In the genomic region with DNA sequence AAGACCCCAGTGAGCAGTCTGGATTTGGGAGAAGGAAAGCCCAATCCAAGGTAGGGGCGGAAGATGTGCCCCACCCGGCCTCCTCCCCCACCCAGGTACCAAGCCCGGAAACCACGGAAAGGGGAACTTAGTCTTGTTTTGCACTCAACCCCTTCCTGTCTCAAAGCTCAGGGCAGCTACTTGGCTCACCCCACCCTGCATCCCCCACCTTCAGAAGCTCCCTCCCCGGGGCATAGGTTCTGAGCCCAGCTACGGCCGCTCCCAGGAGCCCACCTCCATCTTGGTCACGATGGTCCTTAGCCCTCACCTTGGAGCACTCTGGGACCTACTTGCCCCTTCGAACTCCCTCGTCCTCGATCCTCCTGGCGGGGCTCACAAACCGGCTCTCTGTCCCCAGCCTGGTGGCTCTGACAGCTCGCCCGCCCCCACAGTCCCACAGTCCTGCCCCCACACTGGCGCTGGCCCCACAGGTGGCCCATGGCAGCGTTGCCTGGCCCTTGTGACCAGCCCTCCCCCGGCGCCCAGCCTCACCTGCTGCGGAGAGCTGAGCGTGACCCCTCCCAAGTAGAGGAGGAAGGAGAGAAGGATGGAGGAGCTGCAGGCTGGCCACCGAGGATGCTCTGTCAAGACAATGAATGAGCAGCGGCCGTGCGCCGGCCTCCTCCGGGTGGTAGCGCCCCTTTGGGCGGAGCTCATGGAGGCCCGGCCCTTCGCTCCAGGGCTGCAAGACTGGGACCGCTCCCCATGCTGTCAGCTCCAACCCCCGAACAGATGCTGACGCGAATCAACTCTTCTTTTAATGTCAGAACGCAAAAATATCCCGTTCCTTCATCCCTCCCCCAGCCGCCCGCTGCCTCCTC, we compare ENCODE assay signal across 8 mouse cellular contexts. TPM values are rescaled to one million over a fixed set of nuclear protein-coding genes. Genes with fewer than 3 reads are reported as not detected.
DNase-seq lines count a peak whose midpoint lies in the region; ATAC-seq and TF ChIP-seq lines count a peak whose summit lies in the region.

No protein-coding gene starts in this region.

- peak; percentile 86 for TF ChIP-seq POLR2A in CH12.LX (IDR thresholded peaks at IDR 0.05; ENCODE audit: low read depth, low read length)

- intact Hi-C loops in heart, postnatal 36 days (cut with DNase I) = no loop called here

- peak; percentile 92 for ATAC-seq in forebrain, embryonic 14.5 days
- ATAC-seq in lung, postnatal 0 days = peak; percentile 79

- TF ChIP-seq EP300 in CH12.LX (IDR thresholded peaks at IDR 0.05; ENCODE audit: low read length) = peak; percentile 55
- TF ChIP-seq EP300 in lung, postnatal 0 days (IDR thresholded peaks at IDR 0.05) = no peak

- H3K9me3 ChIP-seq in CH12.LX (replicated peaks; ENCODE audit: low read length) = peaks cover 6% of the 10 kb centered on the region
- H3K9me3 ChIP-seq in forebrain, embryonic 14.5 days (replicated peaks; ENCODE audit: control insufficient read depth, low read length) = no peaks in the 10 kb centered on the region
- no peaks in the 10 kb centered on the region for H3K9me3 ChIP-seq in lung, postnatal 0 days (ENCODE audit: low read length)

- H3K9ac ChIP-seq in CH12.LX (ENCODE audit: insufficient read depth, low read depth) = peak overlapping the region; percentile 76
- peak overlapping the region; percentile 92 for H3K9ac ChIP-seq in forebrain, embryonic 14.5 days (ENCODE audit: low read length)
- 0 out of 2 replicates have a peak overlapping the region, but pooled peaks have one; percentile 8 for H3K9ac ChIP-seq in lung, postnatal 0 days (replicated peaks; ENCODE audit: low read depth)

- dilution Hi-C loops in CH12.LX (cut with MboI; ENCODE audit: extremely low pct_ligation_motif_present, extremely low pct_unique_long_range_greater_than_20kb, low sequenced_read_pairs) = no loop called here

- in situ Hi-C loops in CH12.LX (cut with MboI; ENCODE audit: low pct_ligation_motif_present, low pct_unique_long_range_greater_than_20kb, low sequenced_read_pairs) = loop anchor here (5.0 to 10.0 kb wide), 5 partner anchors 78 to 1220 kb away; a partner anchor contains a TSS

- no peak for TF ChIP-seq RAD21 in CH12.LX (IDR thresholded peaks at IDR 0.05; ENCODE audit: low read depth, low read length)

- peak overlapping the region; percentile 95 for H3K27ac ChIP-seq in CH12.LX (ENCODE audit: insufficient read depth, low read depth)
- peak overlapping the region; percentile 64 for H3K27ac ChIP-seq in brown adipose tissue, adult 24 weeks (replicated peaks; ENCODE audit: low read depth, low read length)
- H3K27ac ChIP-seq in forebrain, embryonic 14.5 days (ENCODE audit: low read depth, low read length) = peak overlapping the region; percentile 78
- no peak overlapping the region for H3K27ac ChIP-seq in lung, postnatal 0 days (ENCODE audit: low read length)

- DNase-seq in CH12.LX (ENCODE audit: extremely low read depth) = peak; percentile 87
- DNase-seq in forebrain, embryonic 14.5 days (ENCODE audit: low spot score) = peak; percentile 87
- peak; percentile 69 to 75 for DNase-seq in heart, postnatal 36 days
- peak; percentile 86 to 93 for DNase-seq in layer of hippocampus, postnatal 14 days (ENCODE audit: low spot score in 2 of 2)
- peak; percentile 71 for DNase-seq in lung, postnatal 0 days (ENCODE audit: low spot score)
- DNase-seq in ovary, postnatal 14 days (ENCODE audit: low spot score) = peak; percentile 44
- DNase-seq in thymus, postnatal 0 days (ENCODE audit: low spot score) = peak; percentile 87

- peaks cover 35 to 64% of the 10 kb centered on the region in 2 experiments for H3K4me1 ChIP-seq in CH12.LX (ENCODE audit: control insufficient read depth in 1 of 2, insufficient read depth in 2 of 2)
- peaks cover 3% of the 10 kb centered on the region; the same call in 1 of the 2 replicates for H3K4me1 ChIP-seq in brown adipose tissue, adult 24 weeks (ENCODE audit: control insufficient read depth, insufficient read depth, insufficient read length, low read length)
- H3K4me1 ChIP-seq in forebrain, embryonic 14.5 days (ENCODE audit: control insufficient read depth, insufficient read depth, low read length) = peaks cover 15% of the 10 kb centered on the region
- H3K4me1 ChIP-seq in lung, postnatal 0 days (ENCODE audit: insufficient read depth, low read depth, low read length) = peaks cover 4% of the 10 kb centered on the region

- peak overlapping the region; percentile 85 to 86 (median 85) for H3K4me3 ChIP-seq in CH12.LX (replicated peaks in 1 of 3; ENCODE audit: low read depth in 2 of 3, low read length in 2 of 3, poor library complexity in 1 of 3)
- peak overlapping the region; percentile 46 for H3K4me3 ChIP-seq in brown adipose tissue, adult 24 weeks (ENCODE audit: insufficient read depth, low read depth, low read length)
- H3K4me3 ChIP-seq in forebrain, embryonic 14.5 days (ENCODE audit: low read depth, low read length) = peak overlapping the region; percentile 70
- peak overlapping the region; percentile 28 for H3K4me3 ChIP-seq in lung, postnatal 0 days (ENCODE audit: low read depth, low read length)

- peaks cover 26 to 33% of the 10 kb centered on the region in 2 experiments for H3K36me3 ChIP-seq in CH12.LX (replicated peaks in 1 of 2; ENCODE audit: control insufficient read depth in 1 of 2, insufficient read depth in 1 of 2, low read length in 1 of 2)
- peaks cover 15% of the 10 kb centered on the region for H3K36me3 ChIP-seq in forebrain, embryonic 14.5 days (ENCODE audit: control insufficient read depth, insufficient read depth, low read length)
- no peaks in the 10 kb centered on the region for H3K36me3 ChIP-seq in lung, postnatal 0 days (ENCODE audit: insufficient read depth, low read length)

- TF ChIP-seq CTCF in CH12.LX (conservative IDR thresholded peaks at IDR 0.05 in 1 of 2, IDR thresholded peaks at IDR 0.05 in 1 of 2; ENCODE audit: low read depth in 2 of 2, low read length in 2 of 2) = no peak
- 0 out of 2 replicates have a peak, but pooled peaks have one; percentile 25 for TF ChIP-seq CTCF in lung, postnatal 0 days (IDR thresholded peaks at IDR 0.05)

- peak overlapping the region; percentile 92 for H3K4me2 ChIP-seq in CH12.LX (ENCODE audit: insufficient read depth, low read depth, poor library complexity, severe bottlenecking)
- H3K4me2 ChIP-seq in forebrain, embryonic 14.5 days (ENCODE audit: low read length) = peak overlapping the region; percentile 87
- H3K4me2 ChIP-seq in lung, postnatal 0 days (replicated peaks; ENCODE audit: low read depth, low read length) = peak overlapping the region; percentile 54

- H3K27me3 ChIP-seq in CH12.LX (replicated peaks) = no peaks in the 10 kb centered on the region
- H3K27me3 ChIP-seq in forebrain, embryonic 14.5 days (replicated peaks; ENCODE audit: control insufficient read depth, insufficient read depth, low read length) = no peaks in the 10 kb centered on the region
- 0 out of 2 replicates have a peak, but pooled peaks cover 12% of the 10 kb centered on the region for H3K27me3 ChIP-seq in lung, postnatal 0 days (replicated peaks; ENCODE audit: insufficient read depth, low read length)

- WGBS in forebrain, embryonic 14.5 days = 2% methylated on average over 39 of the region's 39 CpGs
- 5% methylated on average over 38 of the region's 39 CpGs for WGBS in lung, postnatal 0 days

- peaks cover 29% of the 10 kb centered on the region for H3K79me2 ChIP-seq in CH12.LX (replicated peaks; ENCODE audit: control insufficient read depth, extremely low read depth, insufficient read depth, poor library complexity, severe bottlenecking)

RNA-seq across cellular contexts. Expression of a gene that starts 3.2 kb away (rescaled TPM):
- total RNA-seq in CH12.LX (2012; rRNA removed) (287 and 312 TPM in 2 replicates), CH12.LX (2014; rRNA removed) (349 and 371 TPM in 2 replicates)
- 203 and 228 TPM in 2 replicates for polyA plus RNA-seq in CH12.LX (2012; ENCODE audit: insufficient read length, low read depth)
- polyA plus RNA-seq in brown adipose tissue, adult 24 weeks (2012; ENCODE audit: insufficient read depth, insufficient read length, missing spikeins) = 8.5 and 10.0 TPM in 2 replicates
- 97.2 and 111 TPM in 2 replicates for polyA plus RNA-seq in forebrain, embryonic 14.5 days (2014; fragmentation: Nextera tagmentation; extraction: Ambion mirVana)
- total RNA-seq in heart, postnatal 36 days (2021) = 1 to 10 TPM; 7.8 to 9.9 TPM
- total RNA-seq in layer of hippocampus, postnatal 14 days (2021) = 100 to 1,000 TPM; 131 to 141 TPM
- 61.4 and 65.3 TPM in 2 replicates for polyA plus RNA-seq in lung, postnatal 0 days (2015; fragmentation: Nextera tagmentation; extraction: Ambion mirVana)
- polyA plus RNA-seq in thymus, postnatal 0 days (2015; fragmentation: Nextera tagmentation; extraction: Ambion mirVana) = 1,525 and 1,527 TPM in 2 replicates

RNA-seq across cellular contexts. Expression of a gene that starts 8.8 kb away (rescaled TPM):
- 5.0 and 5.6 TPM in 2 replicates for total RNA-seq in CH12.LX (2012; rRNA removed)
- 4.4 and 4.7 TPM in 2 replicates for total RNA-seq in CH12.LX (2014; rRNA removed)
- polyA plus RNA-seq in CH12.LX (2012; ENCODE audit: insufficient read length, low read depth) = 5.6 and 8.3 TPM in 2 replicates
- 4.0 and 5.8 TPM in 2 replicates for polyA plus RNA-seq in brown adipose tissue, adult 24 weeks (2012; ENCODE audit: insufficient read depth, insufficient read length, missing spikeins)
- polyA plus RNA-seq in forebrain, embryonic 14.5 days (2014; fragmentation: Nextera tagmentation; extraction: Ambion mirVana) = 8.8 and 10.1 TPM in 2 replicates
- 1 to 10 TPM; 4.4 to 5.9 TPM for total RNA-seq in heart, postnatal 36 days (2021)
- 10 to 100 TPM; 16.2 to 19.8 TPM for total RNA-seq in layer of hippocampus, postnatal 14 days (2021)
- polyA plus RNA-seq in lung, postnatal 0 days (2015; fragmentation: Nextera tagmentation; extraction: Ambion mirVana) = 9.2 and 10.4 TPM in 2 replicates
- polyA plus RNA-seq in thymus, postnatal 0 days (2015; fragmentation: Nextera tagmentation; extraction: Ambion mirVana) = 6.0 and 7.6 TPM in 2 replicates

RNA-seq across cellular contexts. Expression of a gene that starts 9.2 kb away (rescaled TPM):
- total RNA-seq in CH12.LX (2012; rRNA removed) (136 and 155 TPM in 2 replicates), CH12.LX (2014; rRNA removed) (60.4 and 72.8 TPM in 2 replicates)
- polyA plus RNA-seq in CH12.LX (2012; ENCODE audit: insufficient read length, low read depth) = 341 and 353 TPM in 2 replicates
- 40.0 and 49.0 TPM in 2 replicates for polyA plus RNA-seq in brown adipose tissue, adult 24 weeks (2012; ENCODE audit: insufficient read depth, insufficient read length, missing spikeins)
- 147 and 164 TPM in 2 replicates for polyA plus RNA-seq in forebrain, embryonic 14.5 days (2014; fragmentation: Nextera tagmentation; extraction: Ambion mirVana)
- 10 to 100 TPM; 47.0 to 60.8 TPM for total RNA-seq in heart, postnatal 36 days (2021)
- 100 to 1,000 TPM; 119 to 129 TPM for total RNA-seq in layer of hippocampus, postnatal 14 days (2021)
- polyA plus RNA-seq in lung, postnatal 0 days (2015; fragmentation: Nextera tagmentation; extraction: Ambion mirVana) = 76.1 and 77.4 TPM in 2 replicates
- polyA plus RNA-seq in thymus, postnatal 0 days (2015; fragmentation: Nextera tagmentation; extraction: Ambion mirVana) = 154 and 155 TPM in 2 replicates

RNA-seq across cellular contexts. Expression of a gene that starts 28.1 kb away (rescaled TPM):
- total RNA-seq in CH12.LX (2012; rRNA removed) (0.17 and 0.34 TPM in 2 replicates), CH12.LX (2014; rRNA removed) (0.80 and 0.87 TPM in 2 replicates)
- polyA plus RNA-seq in CH12.LX (2012; ENCODE audit: insufficient read length, low read depth) = 0.87 and 1.4 TPM in 2 replicates
- polyA plus RNA-seq in brown adipose tissue, adult 24 weeks (2012; ENCODE audit: insufficient read depth, insufficient read length, missing spikeins) = 40.9 and 98.4 TPM in 2 replicates
- 3.3 and 5.7 TPM in 2 replicates for polyA plus RNA-seq in forebrain, embryonic 14.5 days (2014; fragmentation: Nextera tagmentation; extraction: Ambion mirVana)
- 10 to 100 TPM; 30.3 to 43.0 TPM for total RNA-seq in heart, postnatal 36 days (2021)
- total RNA-seq in layer of hippocampus, postnatal 14 days (2021) = 10 to 100 TPM; 10.7 to 16.5 TPM
- polyA plus RNA-seq in lung, postnatal 0 days (2015; fragmentation: Nextera tagmentation; extraction: Ambion mirVana) = 57.1 and 58.4 TPM in 2 replicates
- 8.5 and 11.0 TPM in 2 replicates for polyA plus RNA-seq in thymus, postnatal 0 days (2015; fragmentation: Nextera tagmentation; extraction: Ambion mirVana)

RNA-seq across cellular contexts. Expression of a gene that starts 55.0 kb away (rescaled TPM):
- total RNA-seq in CH12.LX (2012; rRNA removed) = 13.2 and 25.3 TPM in 2 replicates
- total RNA-seq in CH12.LX (2014; rRNA removed) = 20.3 and 22.4 TPM in 2 replicates
- 38.9 and 48.5 TPM in 2 replicates for polyA plus RNA-seq in CH12.LX (2012; ENCODE audit: insufficient read length, low read depth)
- polyA plus RNA-seq in brown adipose tissue, adult 24 weeks (2012; ENCODE audit: insufficient read depth, insufficient read length, missing spikeins) = 68.9 and 90.6 TPM in 2 replicates
- polyA plus RNA-seq in forebrain, embryonic 14.5 days (2014; fragmentation: Nextera tagmentation; extraction: Ambion mirVana) = 90.8 and 99.7 TPM in 2 replicates
- total RNA-seq in heart, postnatal 36 days (2021) = 10 to 100 TPM; 61.0 to 62.2 TPM
- total RNA-seq in layer of hippocampus, postnatal 14 days (2021) = 100 to 1,000 TPM; 137 to 142 TPM
- polyA plus RNA-seq in lung, postnatal 0 days (2015; fragmentation: Nextera tagmentation; extraction: Ambion mirVana) = 180 and 183 TPM in 2 replicates
- polyA plus RNA-seq in thymus, postnatal 0 days (2015; fragmentation: Nextera tagmentation; extraction: Ambion mirVana) = 35.6 and 37.4 TPM in 2 replicates

Comparison
In these comparisons a context has a peak if more than half of its experiments do, and no peak if none do; other contexts are left out.
1. H3K4me3 ChIP-seq: peak in every context shown above with its lines; median percentile 85 in CH12.LX; 70 in forebrain, embryonic 14.5 days; 46 in brown adipose tissue, adult 24 weeks; 28 in lung, postnatal 0 days.
2. H3K9ac ChIP-seq: peak in every context shown above with its lines; median percentile 92 in forebrain, embryonic 14.5 days; 76 in CH12.LX; 8 in lung, postnatal 0 days.